Mouse (Mus musculus): ENCODE results near the gene Dennd5b. TPM values are rescaled to one million over a fixed set of nuclear protein-coding genes. Genes with fewer than 3 reads are reported as not detected.
A peak's percentile ranks its signal among the peaks of the same experiment; 100 is the strongest.

Dennd5b gene
- polyA plus RNA-seq, 1 experiment from 2014 or later = 4.6 TPM

- H3K4me1 ChIP-seq (replicated peaks; ENCODE audit: insufficient read depth, low read length) = 0 out of 2 replicates have a peak, but pooled peaks cover 5% of the 10 kb centered on the region
- peak within 1 kb of the TSS; percentile 97 for H3K27ac ChIP-seq
- H3K9ac ChIP-seq (ENCODE audit: low read depth, low read length) = peak within 1 kb of the TSS; percentile 94
- no peaks in the 10 kb centered on the region for H3K9me3 ChIP-seq (replicated peaks; ENCODE audit: low read length)
- H3K4me3 ChIP-seq (replicated peaks; ENCODE audit: low read depth, low read length) = peak within 1 kb of the TSS; percentile 87
- DNase-seq (ENCODE audit: low spot score) = peak; percentile 98
- peak; percentile 77 for ATAC-seq (replicated peaks; ENCODE audit: low FRiP score, low read depth)
- no peaks in the 10 kb centered on the region for H3K36me3 ChIP-seq (ENCODE audit: insufficient read depth, low read length)
- H3K27me3 ChIP-seq (ENCODE audit: insufficient read depth, low read length) = no peaks in the 10 kb centered on the region
- WGBS = under 1% methylated on average over 47 of the region's 47 CpGs
- TF ChIP-seq CTCF (IDR thresholded peaks at IDR 0.05; ENCODE audit: low read depth) = no peak
- H3K4me2 ChIP-seq (ENCODE audit: low read length) = peak within 1 kb of the TSS; percentile 94
Observed at GRCm38 (mm10) chr6:148946409-148946742, 155.1 kb downstream of the Dennd5b start, which contains the start of gene Sinhcaf. Gene Sinhcaf (minus strand): TSS chr6:148946467.

GRCm38 (mm10) chr6:148945509-148946408 lies 155.7 kb downstream of the Dennd5b start:
- Histone ChIP-seq H3K27me3 (ENCODE audit: insufficient read depth, low read length) (no peaks in the 10 kb centered on the region), H3K4me3 (replicated peaks; ENCODE audit: low read depth, low read length) (peak overlapping the region; percentile 87), H3K4me1 (replicated peaks; ENCODE audit: insufficient read depth, low read length) (0 out of 2 replicates have a peak, but pooled peaks cover 5% of the 10 kb centered on the region), H3K9ac (ENCODE audit: low read depth, low read length) (peak overlapping the region; percentile 94), H3K9me3 (replicated peaks; ENCODE audit: low read length) (no peaks in the 10 kb centered on the region), H3K4me2 (ENCODE audit: low read length) (peak overlapping the region; percentile 94), H3K36me3 (ENCODE audit: insufficient read depth, low read length) (no peaks in the 10 kb centered on the region), H3K27ac (peak overlapping the region; percentile 97)
- peak; percentile 64 for DNase-seq (ENCODE audit: low spot score)
- under 1% methylated on average over 74 of the region's 75 CpGs for WGBS
- ATAC-seq (replicated peaks; ENCODE audit: low FRiP score, low read depth) = peak; percentile 35
- TF ChIP-seq CTCF (IDR thresholded peaks at IDR 0.05; ENCODE audit: low read depth) = no peak

- H3K36me3 ChIP-seq (ENCODE audit: insufficient read depth, low read length) = no peaks in the 10 kb centered on the region
- no peaks in the 10 kb centered on the region for H3K27me3 ChIP-seq (ENCODE audit: insufficient read depth, low read length)
- ATAC-seq (replicated peaks; ENCODE audit: low FRiP score, low read depth) (peak; percentile 70), DNase-seq (ENCODE audit: low spot score) (peak; percentile 79)
- peak overlapping the region; percentile 97 for H3K27ac ChIP-seq
- H3K9ac ChIP-seq (ENCODE audit: low read depth, low read length) = peak overlapping the region; percentile 94
- H3K9me3 ChIP-seq (replicated peaks; ENCODE audit: low read length) = no peaks in the 10 kb centered on the region
- TF ChIP-seq CTCF (IDR thresholded peaks at IDR 0.05; ENCODE audit: low read depth) = no peak
- H3K4me1 ChIP-seq (replicated peaks; ENCODE audit: insufficient read depth, low read length) = 0 out of 2 replicates have a peak, but pooled peaks cover 5% of the 10 kb centered on the region
- H3K4me2 ChIP-seq (ENCODE audit: low read length) = peak overlapping the region; percentile 94
- under 1% methylated on average over 91 of the region's 92 CpGs for WGBS
- H3K4me3 ChIP-seq (replicated peaks; ENCODE audit: low read depth, low read length) = peak overlapping the region; percentile 87
Observed at GRCm38 (mm10) chr6:148944767-148945508, 156.5 kb downstream of the Dennd5b start.

- Histone ChIP-seq H3K9ac (ENCODE audit: low read depth, low read length) (peak overlapping the region; percentile 94), H3K9me3 (replicated peaks; ENCODE audit: low read length) (no peaks in the 10 kb centered on the region), H3K27me3 (ENCODE audit: insufficient read depth, low read length) (no peaks in the 10 kb centered on the region), H3K4me1 (replicated peaks; ENCODE audit: insufficient read depth, low read length) (0 out of 2 replicates have a peak, but pooled peaks cover 5% of the 10 kb centered on the region), H3K36me3 (ENCODE audit: insufficient read depth, low read length) (no peaks in the 10 kb centered on the region), H3K4me3 (replicated peaks; ENCODE audit: low read depth, low read length) (peak overlapping the region; percentile 87), H3K27ac (peak overlapping the region; percentile 97), H3K4me2 (ENCODE audit: low read length) (peak overlapping the region; percentile 94)
- under 1% methylated on average over 30 of the region's 30 CpGs for WGBS
- peak; percentile 15 for DNase-seq (ENCODE audit: low spot score)
- TF ChIP-seq CTCF (IDR thresholded peaks at IDR 0.05; ENCODE audit: low read depth) = no peak
- ATAC-seq (replicated peaks; ENCODE audit: low FRiP score, low read depth) = no peak; the same call in 1 of the 2 replicates
Observed at GRCm38 (mm10) chr6:148944344-148944766, 157.1 kb downstream of the Dennd5b start.

GRCm38 (mm10) chr6:148943695-148944094 lies 157.8 kb downstream of the Dennd5b start:
- WGBS = 9% methylated on average over 3 of the region's 3 CpGs
- H3K4me1 ChIP-seq (replicated peaks; ENCODE audit: insufficient read depth, low read length) = 0 out of 2 replicates have a peak, but pooled peaks cover 5% of the 10 kb centered on the region
- peak overlapping the region; percentile 94 for H3K9ac ChIP-seq (ENCODE audit: low read depth, low read length)
- peak overlapping the region; percentile 94 for H3K4me2 ChIP-seq (ENCODE audit: low read length)
- H3K9me3 ChIP-seq (replicated peaks; ENCODE audit: low read length) = no peaks in the 10 kb centered on the region
- no peaks in the 10 kb centered on the region for H3K27me3 ChIP-seq (ENCODE audit: insufficient read depth, low read length)
- H3K4me3 ChIP-seq (replicated peaks; ENCODE audit: low read depth, low read length) = peak overlapping the region; percentile 87
- 0 out of 2 replicates have a peak overlapping the region, but pooled peaks have one; percentile 97 for H3K27ac ChIP-seq
- ATAC-seq (replicated peaks; ENCODE audit: low FRiP score, low read depth) (no peak), DNase-seq (ENCODE audit: low spot score) (peak; percentile 18)
- H3K36me3 ChIP-seq (ENCODE audit: insufficient read depth, low read length) = no peaks in the 10 kb centered on the region
- TF ChIP-seq CTCF (IDR thresholded peaks at IDR 0.05; ENCODE audit: low read depth) = no peak

- no peak overlapping the region for H3K27ac ChIP-seq
- H3K9me3 ChIP-seq (replicated peaks; ENCODE audit: low read length) = no peaks in the 10 kb centered on the region
- 0 out of 2 replicates have a peak, but pooled peaks cover 5% of the 10 kb centered on the region for H3K4me1 ChIP-seq (replicated peaks; ENCODE audit: insufficient read depth, low read length)
- H3K27me3 ChIP-seq (ENCODE audit: insufficient read depth, low read length) = no peaks in the 10 kb centered on the region
- TF ChIP-seq CTCF (IDR thresholded peaks at IDR 0.05; ENCODE audit: low read depth) = peak; percentile 18; the same call in 1 of the 2 replicates
- no peak for ATAC-seq (replicated peaks; ENCODE audit: low FRiP score, low read depth)
- WGBS = 68% methylated on average over 4 of the region's 4 CpGs
- no peak overlapping the region for H3K9ac ChIP-seq (ENCODE audit: low read depth, low read length)
- no peak overlapping the region for H3K4me2 ChIP-seq (ENCODE audit: low read length)
- no peak overlapping the region for H3K4me3 ChIP-seq (replicated peaks; ENCODE audit: low read depth, low read length)
- DNase-seq (ENCODE audit: low spot score) = no peak
- no peaks in the 10 kb centered on the region for H3K36me3 ChIP-seq (ENCODE audit: insufficient read depth, low read length)
Observed at GRCm38 (mm10) chr6:148942406-148942805, 159.1 kb downstream of the Dennd5b start.

Measured in kidney, postnatal 0 days (tissue).